Mouse (Mus musculus) heart, embryonic 15.5 days (tissue): ENCODE data around the gene Wdr6. TPM values are rescaled to one million over a fixed set of nuclear protein-coding genes. Genes with fewer than 3 reads are reported as not detected.

ENCODE experiments used
- ATAC-seq: fragments of 200-750 bp; cut with Nextera tagmentation; replicated peaks from 2 replicates; pipeline ENCODE4 v1.8.0; 2017; ENCODE audit warnings: low read depth, moderate TSS enrichment; ENCODE audit not compliant: insufficient number of reproducible peaks, insufficient read depth, low FRiP score
- H3K27ac ChIP-seq: fragments of 300-500 bp; sonication (generic); 2 replicates; pipeline ENCODE4 v1.5.1; 2015; ENCODE audit warnings: mild to moderate bottlenecking, inconsistent platforms
- H3K27me3 ChIP-seq: fragments of 300-500 bp; sonication (generic); 2 replicates; pipeline ENCODE4 v1.6.1; 2015; ENCODE audit warnings: inconsistent platforms
- H3K36me3 ChIP-seq: fragments of 300-500 bp; sonication (generic); 2 replicates; pipeline ENCODE4 v1.6.1; 2015; ENCODE audit warnings: mild to moderate bottlenecking, inconsistent platforms
- H3K4me1 ChIP-seq: fragments of 300-500 bp; sonication (generic); replicated peaks from 2 replicates; pipeline ENCODE4 v1.6.1; 2015; ENCODE audit warnings: inconsistent platforms
- H3K4me2 ChIP-seq: fragments of 300-500 bp; sonication (generic); 2 replicates; pipeline ENCODE4 v1.6.1; 2015; ENCODE audit warnings: inconsistent platforms, mild to moderate bottlenecking, moderate library complexity
- H3K4me3 ChIP-seq: fragments of 300-500 bp; sonication (generic); 2 replicates; pipeline ENCODE4 v1.5.1; 2015; ENCODE audit warnings: mild to moderate bottlenecking, inconsistent platforms
- H3K9ac ChIP-seq: fragments of 300-500 bp; sonication (generic); 2 replicates; pipeline ENCODE4 v1.6.1; 2015; ENCODE audit warnings: mild to moderate bottlenecking, inconsistent platforms
- H3K9me3 ChIP-seq: fragments of 300-500 bp; sonication (generic); replicated peaks from 2 replicates; pipeline ENCODE4 v1.6.1; 2016; ENCODE audit warnings: inconsistent platforms
- WGBS: fragments of 180-500 bp; shearing (Covaris S2); methylation state at CpG from one replicate; pipeline ENCODE4 v1.1.7; 2015; ENCODE audit warnings: mixed read lengths; 5-methylcytosine and 5-hydroxymethylcytosine counted together
- polyA plus RNA-seq: library from polyadenylated mRNA; unstranded; fragments of >200 nt; fragmentation: Nextera tagmentation; extraction: Ambion mirVana; gene quantifications from 2 replicates; pipeline ENCODE4 v1.2.1, GENCODE M21; 2015

The Wdr6 gene
- polyA plus RNA-seq, 1 experiment from 2014 or later, result 42.5 TPM

DNA sequence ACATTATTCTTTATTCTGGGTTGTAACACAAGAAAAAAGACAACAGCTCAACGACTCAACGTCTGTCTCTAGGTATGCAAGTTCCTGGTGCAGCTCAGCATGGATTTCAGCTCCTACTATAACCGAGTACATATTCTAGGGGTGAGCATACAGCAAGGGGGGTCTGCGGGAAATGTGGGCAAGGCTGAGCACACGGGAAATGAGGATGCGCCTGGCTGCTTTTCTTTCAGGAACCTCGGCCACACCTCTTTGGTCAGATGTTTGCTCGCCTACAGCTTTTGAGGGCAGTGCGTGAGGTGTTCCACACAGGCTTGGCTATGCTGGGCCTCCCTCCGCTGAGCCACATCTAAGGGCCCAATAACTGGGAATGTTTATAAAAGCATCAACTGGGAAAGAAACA lies 6.2 kb downstream of the Wdr6 start:
- peaks cover 37% of the 10 kb centered on the region for H3K36me3 ChIP-seq
- H3K9me3 ChIP-seq, result no peaks in the 10 kb centered on the region
- H3K4me2 ChIP-seq, result no peak overlapping the region
- no peaks in the 10 kb centered on the region for H3K27me3 ChIP-seq
- no peak for ATAC-seq
- H3K27ac ChIP-seq, result no peak overlapping the region
- H3K4me1 ChIP-seq, result peaks cover 66% of the 10 kb centered on the region
- H3K4me3 ChIP-seq, result no peak overlapping the region
- WGBS, result 85% methylated on average over 10 of the region's 10 CpGs
- no peak overlapping the region for H3K9ac ChIP-seq

DNA sequence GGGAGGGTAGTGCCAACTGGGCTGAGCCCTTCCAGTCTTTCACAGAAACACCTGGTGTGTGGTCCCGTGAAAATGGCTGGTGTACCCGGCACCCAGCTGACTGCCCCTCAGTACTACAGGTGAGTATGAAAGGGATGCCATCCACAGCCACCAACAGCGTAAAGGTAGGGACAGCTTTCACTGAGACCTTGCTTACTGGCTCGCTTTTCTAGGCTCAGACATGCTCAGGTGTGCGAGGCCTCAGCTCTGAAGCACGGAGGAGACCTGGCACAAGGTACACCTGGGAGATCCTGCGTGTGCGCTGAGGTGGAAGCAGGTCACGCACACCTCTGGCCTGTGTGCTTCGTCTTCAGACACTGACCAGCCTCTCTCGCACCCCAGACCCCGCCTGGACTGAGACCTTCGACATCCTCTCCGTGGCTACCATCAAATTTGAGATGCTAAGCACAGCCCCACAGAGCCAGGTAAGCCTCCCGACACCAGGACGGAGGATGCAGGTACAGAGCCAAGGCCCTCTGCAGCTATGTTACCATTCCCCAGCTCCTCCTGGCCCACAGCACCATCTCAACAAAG lies 7.1 kb downstream of the Wdr6 start:
- H3K4me2 ChIP-seq, result no peak overlapping the region
- no peak overlapping the region for H3K27ac ChIP-seq
- no peak for ATAC-seq
- WGBS, result 90% methylated on average over 16 of the region's 16 CpGs
- H3K36me3 ChIP-seq, result peaks cover 37% of the 10 kb centered on the region
- H3K9me3 ChIP-seq, result no peaks in the 10 kb centered on the region
- H3K4me1 ChIP-seq, result peaks cover 58% of the 10 kb centered on the region
- H3K27me3 ChIP-seq, result no peaks in the 10 kb centered on the region
- H3K4me3 ChIP-seq, result no peak overlapping the region
- no peak overlapping the region for H3K9ac ChIP-seq

DNA sequence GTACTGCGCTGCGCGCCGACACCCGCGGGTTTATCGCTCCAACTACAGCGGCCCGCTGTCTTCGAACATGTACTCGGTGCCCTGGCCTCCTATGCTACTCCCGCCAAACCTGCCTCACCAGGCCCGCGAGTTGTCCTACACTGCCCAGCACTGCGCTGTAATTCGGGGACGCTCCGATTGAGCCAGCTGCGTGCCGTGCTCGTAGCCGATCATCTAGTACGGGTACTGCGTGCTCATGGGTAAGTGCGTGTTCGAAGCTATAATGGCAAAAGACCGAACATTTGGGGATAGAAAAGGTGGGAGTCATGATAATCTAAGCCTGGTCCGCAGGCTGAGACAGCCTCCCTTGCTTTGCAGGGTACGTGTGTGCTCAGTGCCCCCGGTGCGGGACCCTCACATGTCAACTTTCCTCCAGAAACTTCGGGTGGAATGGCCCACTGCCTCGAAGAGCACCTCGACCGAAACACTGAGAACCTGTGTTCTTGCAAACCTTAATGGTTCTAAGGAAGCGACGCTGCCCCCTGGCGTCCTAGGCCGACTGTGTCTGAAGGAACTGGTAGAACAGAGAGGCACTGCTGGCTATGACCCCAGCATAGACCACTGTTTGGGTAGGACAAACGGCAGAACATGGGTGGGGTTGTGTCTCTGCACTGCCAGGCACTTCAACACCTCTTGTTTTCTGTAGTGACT lies 8.2 kb downstream of the Wdr6 start:
- Histone ChIP-seq H3K4me2 (peak overlapping the region; percentile 96), H3K4me1 (peaks cover 58% of the 10 kb centered on the region), H3K4me3 (peak overlapping the region; percentile 69), H3K36me3 (peaks cover 38% of the 10 kb centered on the region), H3K9ac (peak overlapping the region; percentile 68), H3K27ac (peak overlapping the region; percentile 67), H3K9me3 (no peaks in the 10 kb centered on the region), H3K27me3 (no peaks in the 10 kb centered on the region)
- 1% methylated on average over 40 of the region's 40 CpGs for WGBS
- 0 out of 2 replicates have a peak, but pooled peaks have one; percentile 1 for ATAC-seq

DNA sequence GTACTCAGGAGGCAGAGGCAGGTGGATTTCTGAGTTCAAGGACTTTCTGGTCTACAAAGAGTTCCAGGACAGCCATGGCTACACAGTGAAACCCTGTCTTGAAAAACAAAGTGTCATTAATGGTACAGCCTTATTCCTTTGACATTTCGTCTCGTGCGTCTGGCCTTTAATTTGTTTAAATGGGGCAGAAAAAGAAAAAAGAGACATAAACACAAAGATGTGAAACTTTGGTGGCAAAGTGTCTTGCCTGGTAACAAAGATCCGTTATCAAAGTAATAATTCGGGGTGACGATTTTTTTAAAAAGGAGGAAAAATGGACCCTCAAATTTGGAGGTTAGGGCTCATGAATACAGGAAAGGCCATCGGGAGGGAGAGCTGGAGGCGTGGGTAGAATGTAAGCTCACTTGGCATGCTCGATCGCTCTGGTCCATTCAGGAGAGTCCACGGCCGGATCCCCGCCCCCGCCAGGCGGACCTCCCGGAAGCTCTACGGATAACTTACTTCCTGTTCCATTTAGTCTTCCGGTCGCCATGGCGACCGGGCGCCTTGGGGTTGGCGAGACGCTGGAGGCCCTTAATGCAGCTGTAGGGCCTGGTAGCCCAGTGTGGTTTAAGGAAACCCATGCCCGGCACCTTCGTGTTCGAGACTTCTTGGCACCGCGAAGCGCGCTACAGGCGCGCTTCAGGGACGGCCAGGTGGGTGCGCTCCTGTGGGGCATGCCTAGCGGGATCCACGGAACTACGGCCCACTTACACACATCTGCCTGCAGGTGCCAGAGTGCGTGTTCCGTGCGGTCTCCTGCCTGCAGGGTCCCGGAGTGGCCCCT lies 8.9 kb downstream of the Wdr6 start, which contains the start of gene Dalrd3:
TSS of gene Dalrd3 (plus strand) at position 506 of the 826 bp plus-strand sequence.
- ATAC-seq, result peak; percentile 45
- WGBS, result 6% methylated on average over 42 of the region's 42 CpGs
- Histone ChIP-seq H3K4me1 (peaks cover 52% of the 10 kb centered on the region), H3K27me3 (no peaks in the 10 kb centered on the region), H3K9me3 (no peaks in the 10 kb centered on the region), H3K27ac (peak within 1 kb of the TSS; percentile 67), H3K4me3 (peak within 1 kb of the TSS; percentile 69), H3K9ac (peak within 1 kb of the TSS; percentile 68), H3K36me3 (peaks cover 46% of the 10 kb centered on the region), H3K4me2 (peak within 1 kb of the TSS; percentile 96)

DNA sequence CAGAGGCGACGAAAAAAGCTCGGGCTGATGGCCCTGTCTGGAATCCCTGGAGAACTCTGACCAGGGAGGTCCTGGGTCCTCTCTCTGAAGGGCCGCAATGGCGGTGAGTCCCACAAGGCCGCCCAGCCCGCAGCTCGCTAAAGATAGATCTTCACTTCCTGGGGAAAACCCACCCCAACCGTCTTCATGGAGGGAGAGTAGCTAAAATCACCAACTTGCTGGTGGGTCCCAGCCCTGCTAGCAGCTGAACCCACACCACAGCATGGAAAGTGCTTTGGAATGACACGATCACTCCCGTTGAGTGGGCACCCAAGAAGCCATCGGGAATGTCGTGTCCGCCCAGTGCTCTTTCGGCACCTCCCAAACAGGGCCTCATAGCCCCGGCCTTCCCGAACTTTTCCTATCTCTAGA lies 10.0 kb downstream of the Wdr6 start:
- Histone ChIP-seq H3K4me3 (peak overlapping the region; percentile 85), H3K27me3 (no peaks in the 10 kb centered on the region), H3K4me2 (peak overlapping the region; percentile 99), H3K9me3 (no peaks in the 10 kb centered on the region), H3K36me3 (peaks cover 52% of the 10 kb centered on the region), H3K4me1 (peaks cover 41% of the 10 kb centered on the region), H3K9ac (peak overlapping the region; percentile 86; the same call in 1 of the 2 replicates), H3K27ac (peak overlapping the region; percentile 98)
- no peak for ATAC-seq
- 66% methylated on average over 17 of the region's 17 CpGs for WGBS

DNA sequence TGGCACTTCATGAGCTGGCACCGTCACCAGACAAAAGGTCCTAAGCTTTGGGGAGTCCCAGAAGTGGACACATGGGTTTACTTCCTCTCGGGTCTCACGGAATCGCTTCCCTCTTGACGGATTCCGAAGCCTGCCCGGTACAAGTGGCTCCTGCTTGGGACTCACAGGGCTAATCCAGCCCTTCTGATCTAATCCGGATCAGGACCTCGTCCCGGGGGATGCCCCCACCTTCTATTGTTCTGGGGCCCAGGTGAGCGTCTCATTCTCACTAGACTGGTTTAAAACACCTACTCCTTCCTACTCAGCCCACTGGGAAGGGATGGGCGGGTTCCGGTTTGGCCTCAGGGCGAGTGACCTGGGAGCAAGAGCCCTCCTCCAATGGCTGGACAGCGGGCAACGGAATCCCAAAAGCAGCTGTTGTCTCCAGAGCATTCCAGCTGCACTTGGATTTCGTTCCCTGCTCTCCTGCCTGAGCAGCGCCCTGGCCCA lies 10.6 kb downstream of the Wdr6 start:
- Histone ChIP-seq H3K4me1 (peaks cover 39% of the 10 kb centered on the region), H3K9ac (peak overlapping the region; percentile 86), H3K4me2 (peak overlapping the region; percentile 99), H3K9me3 (no peaks in the 10 kb centered on the region), H3K27ac (peak overlapping the region; percentile 98), H3K27me3 (no peaks in the 10 kb centered on the region), H3K36me3 (peaks cover 50% of the 10 kb centered on the region), H3K4me3 (peak overlapping the region; percentile 85)
- no peak for ATAC-seq
- 11% methylated on average over 18 of the region's 18 CpGs for WGBS

DNA sequence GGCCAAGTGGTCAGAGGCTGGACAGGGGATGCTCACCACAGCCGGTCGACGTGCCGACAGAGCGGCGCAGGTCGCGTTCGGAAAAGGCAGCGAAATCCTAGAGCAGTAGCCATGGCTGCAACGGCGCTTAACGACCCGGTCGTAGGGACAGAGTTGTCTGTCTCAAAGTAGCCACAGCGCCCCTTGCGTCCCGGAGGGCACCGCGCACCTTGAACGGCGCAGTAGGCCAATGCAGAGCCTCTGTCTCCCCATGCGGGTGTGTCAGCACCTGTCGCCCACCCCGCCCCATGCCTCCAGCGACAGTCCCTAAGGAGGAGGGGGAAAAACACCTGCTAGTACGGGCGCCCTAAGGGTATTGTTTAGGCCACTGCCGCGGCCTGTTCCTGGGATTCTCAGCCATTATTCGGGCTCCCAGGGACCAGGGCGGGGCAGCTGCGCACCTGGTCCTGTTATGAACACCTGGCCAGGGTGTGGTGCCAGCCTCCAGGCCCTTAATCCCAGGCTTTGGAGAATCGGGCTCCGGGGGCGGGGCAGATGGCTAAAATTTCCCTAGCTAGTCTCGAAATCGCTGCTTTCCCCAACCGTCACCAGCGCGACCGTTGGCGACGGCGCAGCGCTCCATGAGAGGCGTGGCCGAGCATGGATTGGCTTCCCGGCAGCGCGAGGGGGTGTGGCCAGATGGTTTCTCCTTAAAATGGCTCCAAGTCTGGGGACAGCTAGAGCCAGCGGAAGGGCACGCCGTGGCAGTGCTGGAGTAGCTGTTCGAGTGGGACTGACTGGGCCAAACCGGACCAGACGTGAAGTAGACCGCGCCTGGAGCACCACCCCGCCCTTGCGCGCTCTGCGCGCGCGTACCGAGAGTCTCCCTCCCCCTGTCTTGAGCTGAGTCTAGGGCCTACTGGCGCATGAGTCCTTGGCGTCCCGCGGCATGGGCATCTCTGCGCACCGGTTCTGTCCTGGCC lies 11.4 kb downstream of the Wdr6 start, which contains the start of gene Ndufaf3:
TSS of gene Ndufaf3 (minus strand) at position 620 of the 962 bp plus-strand sequence.
- peaks cover 39% of the 10 kb centered on the region for H3K4me1 ChIP-seq
- H3K4me2 ChIP-seq, result peak within 1 kb of the TSS; percentile 99
- peak within 1 kb of the TSS; percentile 98 for H3K27ac ChIP-seq
- H3K27me3 ChIP-seq, result no peaks in the 10 kb centered on the region
- H3K36me3 ChIP-seq, result peaks cover 47% of the 10 kb centered on the region
- peak within 1 kb of the TSS; percentile 85 for H3K4me3 ChIP-seq
- H3K9me3 ChIP-seq, result no peaks in the 10 kb centered on the region
- peak; percentile 84 for ATAC-seq
- H3K9ac ChIP-seq, result peak within 1 kb of the TSS; percentile 86
- WGBS, result under 1% methylated on average over 73 of the region's 73 CpGs

DNA sequence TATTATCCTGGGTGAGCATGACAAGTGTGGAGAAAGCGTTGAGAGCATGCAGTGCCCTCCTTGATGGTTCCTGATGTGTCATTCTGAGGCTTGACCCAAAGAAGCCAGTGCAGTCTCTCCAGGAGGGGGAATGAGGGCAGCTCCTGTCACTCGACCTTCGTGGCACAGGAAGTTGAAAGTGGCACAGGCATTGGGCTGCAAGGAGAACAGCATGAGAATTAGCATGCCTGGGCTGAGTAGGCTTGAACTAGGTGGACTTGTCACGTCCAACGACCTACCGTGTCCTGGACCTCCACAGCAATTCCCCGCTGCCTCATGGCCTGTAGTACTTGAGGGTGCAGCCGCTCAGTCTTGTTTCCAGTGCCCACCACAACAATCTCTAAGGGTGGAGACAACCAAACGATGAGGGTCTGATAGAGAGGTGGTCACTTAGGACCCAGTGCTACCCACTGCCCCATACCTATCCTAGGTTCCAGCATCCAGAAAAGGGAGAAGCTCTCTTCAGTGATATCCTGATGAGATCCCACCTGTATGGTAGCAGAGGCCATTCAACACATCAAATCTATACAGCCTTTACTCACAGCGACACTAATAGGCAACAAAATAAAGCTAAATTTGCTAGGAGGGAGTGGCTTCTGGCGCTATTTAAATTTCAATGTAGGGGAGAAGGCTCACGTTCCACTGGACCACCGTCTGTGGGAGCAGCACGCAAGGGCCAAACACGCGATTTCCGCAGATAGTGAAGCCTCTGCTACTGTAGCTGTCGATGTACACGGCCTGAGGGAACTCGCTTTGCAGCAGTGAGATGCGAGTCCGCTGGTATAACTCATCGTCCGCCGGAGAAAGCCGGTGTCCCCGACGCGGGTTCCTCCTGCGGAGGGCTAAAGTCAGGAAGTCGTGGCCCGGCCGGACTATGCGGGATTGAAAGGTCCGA lies 12.4 kb downstream of the Wdr6 start:
- H3K4me2 ChIP-seq, result peak overlapping the region; percentile 99
- H3K27ac ChIP-seq, result peak overlapping the region; percentile 98
- peaks cover 43% of the 10 kb centered on the region for H3K36me3 ChIP-seq
- H3K9me3 ChIP-seq, result no peaks in the 10 kb centered on the region
- peak overlapping the region; percentile 86 for H3K9ac ChIP-seq
- no peak for ATAC-seq
- peaks cover 47% of the 10 kb centered on the region for H3K4me1 ChIP-seq
- peak overlapping the region; percentile 85 for H3K4me3 ChIP-seq
- WGBS, result 11% methylated on average over 35 of the region's 35 CpGs
- H3K27me3 ChIP-seq, result no peaks in the 10 kb centered on the region

DNA sequence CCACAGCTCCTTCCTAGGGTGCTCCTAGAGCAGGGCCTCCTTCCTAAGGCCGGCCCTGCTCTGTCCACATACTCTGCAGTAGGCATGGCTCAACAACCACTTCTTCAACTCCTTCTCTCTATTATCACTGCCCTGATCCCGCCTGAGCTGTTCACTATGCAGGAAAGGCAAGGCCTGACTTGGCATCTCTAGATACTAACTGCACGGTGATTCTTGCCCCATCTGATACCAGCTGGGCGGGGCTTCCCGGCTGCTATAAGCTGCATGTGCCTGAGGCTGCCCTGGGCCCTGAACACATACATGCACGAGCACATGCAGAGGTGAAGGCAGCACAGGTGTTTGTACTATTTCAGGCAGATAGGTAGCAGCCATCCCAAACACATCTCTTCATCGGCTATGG lies 14.4 kb downstream of the Wdr6 start:
- Histone ChIP-seq H3K4me1 (peaks cover 40% of the 10 kb centered on the region), H3K9me3 (no peaks in the 10 kb centered on the region), H3K27ac (no peak overlapping the region), H3K4me3 (no peak overlapping the region), H3K4me2 (no peak overlapping the region), H3K36me3 (peaks cover 44% of the 10 kb centered on the region), H3K27me3 (no peaks in the 10 kb centered on the region), H3K9ac (no peak overlapping the region)
- no peak for ATAC-seq
- 75% methylated on average over 7 of the region's 7 CpGs for WGBS

DNA sequence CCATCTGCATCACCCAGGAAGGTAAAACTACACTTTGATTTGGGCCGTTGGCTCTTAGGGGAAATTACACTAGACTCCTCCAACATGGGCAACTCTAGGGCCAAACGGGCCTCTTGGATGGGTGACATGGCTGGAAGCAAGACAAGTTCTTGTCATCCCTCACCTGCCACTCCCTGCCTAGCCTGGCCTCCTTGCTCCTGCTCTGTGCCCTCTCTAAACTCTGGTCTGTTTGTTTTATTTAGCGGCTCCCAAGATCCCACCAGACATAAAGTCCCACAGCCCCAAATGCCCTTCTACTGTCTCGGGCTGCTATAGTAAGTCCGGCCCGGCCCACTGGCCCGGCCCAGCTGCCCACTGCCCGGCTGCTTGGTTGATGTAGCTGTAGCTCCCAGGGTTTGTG lies 14.9 kb downstream of the Wdr6 start:
- WGBS, result 87% methylated on average over 8 of the region's 8 CpGs
- H3K9me3 ChIP-seq, result no peaks in the 10 kb centered on the region
- peaks cover 35% of the 10 kb centered on the region for H3K4me1 ChIP-seq
- no peak overlapping the region for H3K9ac ChIP-seq
- ATAC-seq, result no peak
- no peaks in the 10 kb centered on the region for H3K27me3 ChIP-seq
- no peak overlapping the region for H3K4me2 ChIP-seq
- H3K4me3 ChIP-seq, result no peak overlapping the region
- H3K27ac ChIP-seq, result no peak overlapping the region
- H3K36me3 ChIP-seq, result peaks cover 49% of the 10 kb centered on the region
